Mouse (Mus musculus) CH12.LX (cell line): Measurements from ENCODE around the gene Itgad.

Experiments used
- BHLHE40 ChIP-seq: IDR thresholded peaks from 2 replicates; pipeline ENCODE4 v1.6.1; 2011; ENCODE audit warnings: mild to moderate bottlenecking, low read depth, low read length, improper control_type of control experiment
- CHD1 ChIP-seq: IDR thresholded peaks from 2 replicates; pipeline ENCODE4 v1.6.1; 2012; ENCODE audit warnings: low read depth, low read length, improper control_type of control experiment, inconsistent platforms
- CHD2 ChIP-seq: IDR thresholded peaks from 2 replicates; pipeline ENCODE4 v1.6.1; 2011; ENCODE audit warnings: low read length, improper control_type of control experiment
- CTCF ChIP-seq, 2 experiments: IDR thresholded peaks in 1 of 2; conservative IDR thresholded peaks in 1 of 2; 2 replicates each; pipeline ENCODE4 v1.5.1; 2011 to 2012; ENCODE audit warnings: low read depth in 2 of 2, low read length in 2 of 2, improper control_type of control experiment in 1 of 2, inconsistent platforms in 1 of 2, mild to moderate bottlenecking in 1 of 2, moderate library complexity in 1 of 2
- E2F4 ChIP-seq: IDR thresholded peaks from 2 replicates; pipeline ENCODE4 v1.6.1; 2011; ENCODE audit warnings: low read depth, low read length, improper control_type of control experiment; ENCODE audit not compliant: insufficient replicate concordance
- ELF1 ChIP-seq: IDR thresholded peaks from 2 replicates; pipeline ENCODE4 v1.6.1; 2014; ENCODE audit warnings: low read depth, mild to moderate bottlenecking, inconsistent platforms, low read length, improper control_type of control experiment
- EP300 ChIP-seq: IDR thresholded peaks from 2 replicates; pipeline ENCODE4 v1.6.1; 2011; ENCODE audit warnings: low read length, improper control_type of control experiment
- HCFC1 ChIP-seq: IDR thresholded peaks from 2 replicates; pipeline ENCODE4 v1.6.1; 2012; ENCODE audit warnings: low read depth, mild to moderate bottlenecking, inconsistent platforms, low read length, improper control_type of control experiment
- POLR2A ChIP-seq: IDR thresholded peaks from 2 replicates; pipeline ENCODE4 v1.6.1; 2011; ENCODE audit warnings: low read depth, mild to moderate bottlenecking, improper control_type of control experiment, low read length
- POLR2AphosphoS2 ChIP-seq: IDR thresholded peaks from 2 replicates; pipeline ENCODE4 v1.6.1; 2011; ENCODE audit warnings: low read depth, low read length, improper control_type of control experiment
- SMC3 ChIP-seq: IDR thresholded peaks from 2 replicates; pipeline ENCODE4 v1.6.1; 2011; ENCODE audit warnings: low read depth, low read length, improper control_type of control experiment
- UBTF ChIP-seq: IDR thresholded peaks from 2 replicates; pipeline ENCODE4 v1.6.1; 2012; ENCODE audit warnings: low read depth, mild to moderate bottlenecking, inconsistent platforms, low read length, improper control_type of control experiment, moderate library complexity
- ZC3H11A ChIP-seq: IDR thresholded peaks from 2 replicates; pipeline ENCODE4 v1.6.1; 2012; ENCODE audit warnings: low read depth, mild to moderate bottlenecking, inconsistent platforms, low read length, improper control_type of control experiment
- ZKSCAN1 ChIP-seq: IDR thresholded peaks from 2 replicates; pipeline ENCODE4 v1.6.1; 2012; ENCODE audit warnings: low read depth, inconsistent platforms, low read length, improper control_type of control experiment, borderline replicate concordance

DNA sequence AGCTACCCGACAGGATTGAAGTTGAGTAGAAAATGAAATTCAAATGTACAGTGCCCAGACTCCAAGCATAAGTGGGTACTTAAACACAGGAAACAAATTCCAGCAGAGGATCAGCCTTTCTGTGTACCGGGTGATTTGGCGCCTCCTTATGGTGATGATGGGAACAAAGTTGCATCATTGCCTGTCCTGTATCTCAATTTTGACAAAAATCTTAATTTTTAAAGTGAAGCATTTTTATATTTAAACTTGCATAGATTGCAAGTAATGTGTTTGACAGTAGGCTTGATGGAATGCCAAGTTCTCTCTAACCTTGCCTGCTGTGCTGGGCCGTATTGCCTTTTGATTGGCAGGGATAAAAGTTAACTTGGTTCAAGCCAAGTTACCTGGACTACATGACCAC, 84.8 kb downstream of the Itgad start:
- no peak for TF ChIP-seq ZC3H11A
- no peak for TF ChIP-seq UBTF
- TF ChIP-seq POLR2A, result no peak
- no peak for TF ChIP-seq HCFC1
- 0 out of 2 replicates have a peak, but pooled peaks have one; percentile 38 for TF ChIP-seq E2F4
- no peak for TF ChIP-seq BHLHE40
- TF ChIP-seq EP300, result no peak
- TF ChIP-seq POLR2AphosphoS2, result no peak
- peak; percentile 70 to 75 for TF ChIP-seq CTCF (conservative IDR thresholded peaks at IDR 0.05 in 1 of 2, IDR thresholded peaks at IDR 0.05 in 1 of 2; ENCODE audit: low read depth in 2 of 2, low read length in 2 of 2)
- no peak for TF ChIP-seq CHD2
- no peak for TF ChIP-seq ZKSCAN1
- 0 out of 2 replicates have a peak, but pooled peaks have one; percentile 30 for TF ChIP-seq CHD1
- TF ChIP-seq ELF1, result 0 out of 2 replicates have a peak, but pooled peaks have one; percentile 17
- TF ChIP-seq SMC3, result peak; percentile 45
